Mouse (Mus musculus): ENCODE data around the gene Aggf1.

- no peak for TF ChIP-seq POLR2A (IDR thresholded peaks at IDR 0.05; ENCODE audit: low read depth, low read length)
- no peak for TF ChIP-seq CTCF (IDR thresholded peaks at IDR 0.05; ENCODE audit: extremely low read depth, insufficient read length, insufficient replicate concordance, low read depth, low read length)
Measured at GRCm38 (mm10) chr13:95358223-95358622, 16.9 kb downstream of the Aggf1 start.
